Mouse (Mus musculus): ENCODE results near the gene Kirrel3. TPM values are rescaled to one million over a fixed set of nuclear protein-coding genes. Genes with fewer than 3 reads are reported as not detected.

The Kirrel3 gene
- total RNA-seq, 2 experiments from 2014 or later: 1.8 TPM

DNA sequence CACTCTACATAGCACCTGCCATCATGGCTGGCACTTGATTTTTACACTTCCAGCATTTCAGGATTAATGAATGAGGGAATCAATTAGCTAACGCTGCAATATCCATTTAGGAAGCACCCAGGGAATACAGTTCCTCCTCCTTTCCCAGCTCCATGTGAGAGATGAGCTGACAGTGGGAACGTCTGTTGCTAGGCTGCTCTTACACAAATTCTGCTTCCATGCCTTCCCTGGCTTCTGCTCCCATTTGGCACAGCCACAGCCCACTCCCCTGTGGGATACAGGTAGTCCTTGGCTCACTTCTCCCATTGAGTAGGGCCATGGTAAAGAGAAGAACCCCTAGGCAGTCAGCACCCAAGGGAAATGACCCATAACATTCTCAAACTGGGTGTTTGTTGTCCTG lies 185.2 kb downstream of the Kirrel3 start:
- DNase-seq (ENCODE audit: low spot score in 2 of 2): no peak

GRCm38 (mm10) chr9:34686798-34687197 lies 201.1 kb downstream of the Kirrel3 start:
- DNase-seq (ENCODE audit: low spot score in 2 of 2): no peak

DNA sequence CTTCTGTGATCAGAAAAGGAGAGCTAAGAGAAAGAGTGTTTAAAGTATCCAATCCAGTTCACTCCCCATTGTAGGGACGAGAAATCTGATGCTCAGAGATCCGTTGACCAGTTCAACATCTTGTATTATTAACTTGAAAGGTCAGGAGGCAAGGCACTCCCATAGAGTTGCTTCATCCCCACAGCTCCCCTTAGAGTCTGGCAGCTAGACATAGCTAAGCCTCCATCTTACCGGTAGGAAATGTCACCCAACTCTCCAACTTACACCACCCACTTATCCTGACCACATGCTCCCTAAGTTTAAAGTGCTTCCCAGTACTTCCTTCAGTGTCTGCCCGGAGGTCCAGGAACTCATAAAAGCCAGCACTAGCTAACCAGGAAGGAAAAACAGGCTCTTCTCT lies 202.7 kb downstream of the Kirrel3 start:
- no peak for DNase-seq (ENCODE audit: low spot score in 2 of 2)

- DNase-seq (ENCODE audit: low spot score in 2 of 2): no peak
Measured at GRCm38 (mm10) chr9:34689375-34689774, 203.7 kb downstream of the Kirrel3 start.

DNA sequence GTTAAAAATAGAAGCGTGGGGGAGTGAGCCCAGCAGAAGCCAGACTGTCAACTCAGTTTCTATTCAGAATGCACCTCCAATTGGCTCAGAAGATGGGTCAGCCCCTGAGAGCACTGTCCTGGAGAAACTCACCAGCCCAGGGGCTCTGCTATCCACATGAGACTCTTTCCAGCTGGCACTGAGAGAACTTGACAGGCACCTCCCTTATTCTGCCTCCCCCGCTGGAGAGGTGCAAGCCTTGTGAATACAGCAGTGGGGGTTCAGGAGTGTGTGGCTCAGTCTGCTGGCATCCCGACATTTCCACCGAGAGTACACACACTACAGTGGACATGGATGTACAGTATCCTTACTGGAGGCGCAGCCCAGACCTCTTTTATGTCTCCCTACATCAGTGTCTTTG lies 210.0 kb downstream of the Kirrel3 start:
- no peak for DNase-seq (ENCODE audit: low spot score in 2 of 2)

- DNase-seq (ENCODE audit: low spot score in 2 of 2): no peak
Measured at GRCm38 (mm10) chr9:34703547-34704300, 218.0 kb downstream of the Kirrel3 start.

GRCm38 (mm10) chr9:34704357-34704756 lies 218.7 kb downstream of the Kirrel3 start:
- DNase-seq (ENCODE audit: low spot score in 2 of 2): no peak

DNA sequence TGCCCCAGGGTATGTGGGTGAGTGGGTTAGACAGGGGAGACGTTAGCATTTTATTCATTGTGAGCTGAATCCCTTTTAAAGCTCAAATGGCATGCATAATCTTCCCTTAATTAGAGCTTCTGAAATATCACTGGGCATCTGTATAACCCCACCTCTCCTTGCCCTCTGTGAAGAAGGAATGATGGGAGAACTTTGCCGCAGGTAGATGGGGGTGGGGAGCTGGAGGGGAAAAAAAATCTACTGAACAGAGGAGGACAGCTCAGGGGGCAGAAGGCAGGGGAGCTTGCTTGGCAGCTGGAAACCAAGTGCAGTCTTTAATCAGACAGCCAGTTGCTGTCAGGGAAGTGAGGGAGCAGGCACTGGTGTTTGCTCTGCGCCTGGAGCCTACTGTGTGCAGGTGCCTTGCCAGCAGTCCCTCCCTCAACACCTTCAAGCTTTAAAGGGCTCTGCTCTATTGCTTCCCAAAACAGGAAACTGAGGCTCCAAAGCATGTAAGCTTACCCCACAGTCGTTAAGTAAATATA lies 220.7 kb downstream of the Kirrel3 start:
- no peak for DNase-seq (ENCODE audit: low spot score in 2 of 2)

DNA sequence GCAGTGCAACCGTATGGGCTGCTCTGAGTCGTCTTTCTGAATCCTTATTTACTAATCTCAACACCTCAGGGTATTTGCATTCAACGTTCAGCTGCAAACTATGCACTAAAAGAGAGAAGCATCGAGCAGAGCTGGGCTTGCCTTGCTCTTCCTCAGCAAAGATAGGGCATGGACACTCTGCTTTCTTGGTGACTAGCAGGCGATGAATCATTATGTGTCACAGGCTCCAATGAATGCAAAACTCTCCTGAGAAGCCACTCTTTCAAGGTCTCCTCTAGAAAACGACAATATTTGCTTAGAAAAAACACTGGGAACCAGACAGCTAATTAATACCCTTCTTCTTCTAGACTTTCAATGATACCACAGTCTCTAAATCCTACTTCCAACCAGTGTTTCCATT lies 223.0 kb downstream of the Kirrel3 start:
- no peak for DNase-seq (ENCODE audit: low spot score in 2 of 2)

GRCm38 (mm10) chr9:34711996-34712395 lies 226.3 kb downstream of the Kirrel3 start:
- DNase-seq (ENCODE audit: low spot score in 2 of 2): no peak

GRCm38 (mm10) chr9:34712996-34713395 lies 227.3 kb downstream of the Kirrel3 start:
- DNase-seq (ENCODE audit: low spot score in 2 of 2): no peak

DNA sequence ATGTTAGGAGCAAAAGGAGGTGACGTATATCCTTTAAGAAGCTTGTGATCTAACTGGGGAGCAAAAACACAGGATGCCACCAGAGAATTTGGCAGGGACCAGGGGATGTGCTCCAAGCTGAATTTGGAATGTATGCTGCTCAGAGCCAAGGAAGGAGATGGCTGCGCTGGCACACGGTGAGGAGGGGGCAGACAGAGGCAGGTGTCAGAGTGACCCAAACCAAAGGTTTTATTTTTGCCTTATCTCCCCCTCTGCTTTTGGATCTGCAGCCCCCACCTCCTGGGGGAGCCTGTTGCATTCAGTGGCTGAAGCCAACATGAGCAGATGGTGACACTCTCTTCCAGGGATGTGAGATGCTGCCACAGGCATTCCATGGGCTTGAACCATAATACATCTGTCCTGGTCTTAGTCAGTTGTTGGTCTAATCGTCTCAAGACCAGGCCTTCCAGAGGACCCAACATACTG lies 227.8 kb downstream of the Kirrel3 start:
- DNase-seq (ENCODE audit: low spot score in 2 of 2): no peak

DNA sequence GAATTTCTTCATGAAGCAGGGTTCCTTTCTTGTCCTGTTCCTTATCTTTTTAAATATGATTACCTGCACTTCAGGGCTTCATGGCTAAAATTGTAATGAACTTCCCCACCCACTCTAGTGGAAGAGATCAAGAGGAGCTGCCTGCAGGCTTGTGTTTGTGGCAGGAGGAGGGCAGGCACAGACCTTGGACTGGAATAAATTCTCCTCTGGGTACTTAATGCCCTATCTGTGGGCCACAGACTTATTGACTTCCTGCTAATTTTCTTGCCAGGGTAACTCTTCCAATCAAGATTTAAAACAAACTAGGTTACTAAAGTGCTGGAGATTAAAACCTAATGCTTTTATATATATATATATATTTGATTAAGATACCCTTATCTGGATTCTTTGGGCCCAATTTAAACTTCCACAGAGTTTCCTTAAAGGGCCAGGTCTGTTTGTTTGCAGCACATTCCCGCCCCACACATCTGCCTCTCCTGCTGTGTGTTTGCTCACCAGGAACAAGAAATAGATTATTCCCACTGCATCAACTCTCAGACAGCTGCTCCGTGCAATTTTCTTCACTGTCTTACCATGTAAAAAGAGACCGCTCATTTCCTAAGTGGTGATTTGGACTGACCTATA lies 229.4 kb downstream of the Kirrel3 start:
- DNase-seq (ENCODE audit: low spot score in 2 of 2): no peak

DNA sequence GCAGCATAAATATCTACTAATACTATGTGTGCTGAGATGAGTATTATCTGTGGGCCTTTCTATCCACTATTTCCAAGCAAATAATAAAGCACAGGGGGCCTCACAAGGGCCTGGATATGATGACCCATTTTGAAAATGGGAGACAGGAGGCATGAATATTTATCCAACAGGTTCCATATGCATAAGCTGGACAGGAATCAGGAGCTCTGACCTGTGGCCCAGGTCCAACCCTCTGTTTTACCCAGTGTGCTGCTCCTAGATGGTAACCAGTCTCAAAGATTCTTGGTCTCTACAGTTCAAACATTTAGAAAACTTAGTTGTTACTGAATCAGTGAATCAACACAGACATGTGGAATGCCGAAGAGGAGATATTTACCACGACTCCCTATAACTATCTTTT lies 230.8 kb downstream of the Kirrel3 start:
- DNase-seq (ENCODE audit: low spot score in 2 of 2): no peak

DNA sequence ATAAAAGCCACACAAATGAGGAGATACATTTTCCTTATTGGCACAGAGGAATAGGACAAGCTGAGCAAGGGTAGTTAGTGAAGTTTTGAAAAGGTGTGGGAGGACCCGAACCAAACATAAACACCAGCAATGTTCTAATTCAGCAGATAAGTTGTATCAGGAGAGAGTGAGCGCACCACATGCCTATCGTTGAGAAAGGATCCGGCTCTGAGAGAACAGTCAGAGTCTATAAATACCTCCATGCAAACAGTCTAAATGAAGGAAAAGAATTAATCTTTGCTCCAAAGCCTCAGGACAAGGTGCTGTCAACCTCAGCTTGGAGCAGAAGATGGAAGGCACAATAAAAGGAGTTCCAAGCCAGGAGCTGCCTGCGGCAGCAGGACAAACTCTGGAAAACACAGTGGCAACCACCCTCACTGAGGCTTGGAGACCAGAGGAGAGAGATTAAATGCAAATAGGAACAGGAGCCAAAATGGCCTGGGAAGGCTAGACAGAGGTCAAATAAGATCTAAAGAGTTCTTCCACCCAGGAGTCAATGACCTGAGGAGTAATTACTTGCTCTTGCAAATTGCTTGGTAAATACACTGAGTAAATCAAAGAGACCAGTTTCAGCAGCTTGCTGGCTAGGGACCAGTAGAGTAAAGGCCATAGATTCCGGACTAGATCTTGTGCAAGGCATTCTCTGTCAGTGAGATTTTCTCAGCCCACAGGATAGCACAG lies 235.9 kb downstream of the Kirrel3 start:
- no peak for DNase-seq (ENCODE audit: low spot score in 2 of 2)

DNA sequence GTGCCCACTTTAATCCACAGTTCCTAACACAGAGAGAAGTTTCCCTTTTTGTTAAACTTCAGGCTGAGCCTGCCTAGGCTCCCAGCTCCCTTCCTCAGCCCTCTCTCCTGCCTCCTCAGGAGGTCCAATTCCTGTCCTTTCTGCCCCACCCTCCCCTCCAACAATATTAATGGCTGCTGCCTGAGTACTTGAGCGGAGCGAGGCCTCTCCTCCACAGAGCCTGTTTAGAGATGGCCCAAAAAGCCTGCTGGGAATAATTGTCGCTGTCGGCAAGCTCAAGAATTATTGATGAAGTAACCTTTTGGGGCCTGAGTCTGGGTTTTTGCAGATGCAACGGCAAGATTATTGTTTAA lies 236.5 kb downstream of the Kirrel3 start:
- no peak for DNase-seq (ENCODE audit: low spot score in 2 of 2)

- DNase-seq (ENCODE audit: low spot score in 2 of 2): no peak
Measured at GRCm38 (mm10) chr9:34732507-34732906, 246.8 kb downstream of the Kirrel3 start.

DNA sequence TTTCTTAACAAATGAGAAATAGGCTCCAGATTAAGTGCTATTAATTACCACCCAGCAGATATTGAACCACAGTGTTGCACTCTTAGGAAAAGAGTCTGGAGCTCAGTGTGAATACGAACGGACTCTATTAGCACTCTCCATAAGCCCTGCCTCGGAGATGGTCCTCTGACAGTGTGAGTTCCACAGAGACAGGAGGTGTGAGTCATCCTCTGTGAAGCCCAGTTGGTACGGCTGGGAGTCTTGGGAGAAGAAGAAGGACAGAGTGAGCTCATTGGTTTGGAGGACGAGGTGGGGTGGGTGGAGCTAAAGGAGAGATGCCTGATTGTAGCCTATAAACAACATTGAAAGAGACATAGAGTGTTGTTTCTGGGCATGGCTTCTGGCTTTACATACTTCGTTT lies 247.9 kb downstream of the Kirrel3 start:
- DNase-seq (ENCODE audit: low spot score in 2 of 2): no peak

DNA sequence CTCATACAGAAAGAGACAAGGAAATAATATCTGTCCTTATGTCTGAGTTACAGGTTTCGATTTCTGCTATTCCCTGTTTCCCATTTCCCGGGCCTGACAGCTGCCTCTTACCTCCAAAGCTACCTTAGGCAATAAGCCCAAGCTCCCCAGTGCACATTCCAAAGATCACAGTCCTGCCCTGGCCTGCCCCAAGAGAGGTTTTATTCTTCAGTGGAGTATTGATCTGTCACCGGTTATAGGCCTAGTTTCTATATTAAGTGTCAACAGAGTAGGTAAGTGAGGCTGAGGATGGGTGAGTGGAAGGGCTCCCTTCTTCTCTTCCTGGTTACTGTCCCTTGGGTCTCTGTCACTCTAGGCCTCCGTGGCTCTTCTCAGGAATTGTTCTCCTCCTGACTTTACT lies 249.3 kb downstream of the Kirrel3 start:
- no peak for DNase-seq (ENCODE audit: low spot score in 2 of 2)

DNA sequence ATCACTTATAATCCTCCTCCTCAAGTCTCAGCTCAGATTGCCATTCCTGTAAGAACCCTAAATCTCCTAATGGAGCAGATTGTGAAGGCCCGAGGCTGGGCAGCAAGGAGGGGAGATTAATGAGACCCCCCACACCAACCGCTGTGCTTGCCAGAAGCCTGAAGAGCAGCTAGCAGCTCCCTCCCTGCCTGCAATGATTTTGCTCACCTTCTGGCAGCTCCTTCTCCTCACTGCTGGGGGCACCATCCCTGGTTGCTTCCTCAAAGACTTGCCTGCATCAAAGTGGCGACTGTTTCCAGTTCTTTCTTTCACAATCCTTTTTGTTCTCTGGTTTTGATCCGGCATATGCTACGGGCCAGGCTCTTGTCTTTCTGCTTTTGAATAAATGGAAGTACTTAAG lies 253.7 kb downstream of the Kirrel3 start:
- DNase-seq (ENCODE audit: low spot score in 2 of 2): no peak

- DNase-seq (ENCODE audit: low spot score in 2 of 2): no peak
Measured at GRCm38 (mm10) chr9:34740814-34741213, 255.1 kb downstream of the Kirrel3 start.

DNA sequence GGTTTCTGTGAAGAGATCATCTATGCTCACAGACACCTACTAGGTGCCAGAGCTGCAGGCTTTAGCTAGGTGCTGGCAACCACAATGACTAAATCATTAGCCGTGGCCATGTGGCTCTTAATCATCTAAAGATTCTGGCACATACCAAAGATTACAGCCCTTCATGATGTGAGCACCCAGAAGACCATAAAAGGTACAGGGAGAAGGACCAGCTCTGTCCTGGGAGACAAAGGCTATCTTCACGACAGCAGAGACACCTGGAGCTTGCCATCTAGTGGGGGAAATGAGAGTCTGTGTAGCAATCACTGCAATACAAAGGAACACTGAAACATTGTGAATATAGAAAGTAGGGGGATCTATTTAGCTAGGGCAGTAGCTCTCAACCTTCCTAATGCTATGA lies 262.3 kb downstream of the Kirrel3 start:
- DNase-seq (ENCODE audit: low spot score in 2 of 2): no peak
